Mouse (Mus musculus) G1E (cell line): ENCODE results near the gene Ryr1.

ENCODE experiments used
- CTCF ChIP-seq: IDR thresholded peaks from 2 replicates; pipeline ENCODE4 v1.5.1; 2012; ENCODE audit warnings: low read depth, low read length, inconsistent platforms, mixed read lengths
- GATA1 ChIP-seq: IDR thresholded peaks from 2 replicates; pipeline ENCODE4 v1.6.1; 2012; ENCODE audit warnings: borderline replicate concordance, low read length, inconsistent platforms, mixed read lengths
- TAL1 ChIP-seq: conservative IDR thresholded peaks from 2 replicates; pipeline ENCODE4 v1.6.1; 2012; ENCODE audit warnings: low read depth, low read length, inconsistent platforms, mixed read lengths

DNA sequence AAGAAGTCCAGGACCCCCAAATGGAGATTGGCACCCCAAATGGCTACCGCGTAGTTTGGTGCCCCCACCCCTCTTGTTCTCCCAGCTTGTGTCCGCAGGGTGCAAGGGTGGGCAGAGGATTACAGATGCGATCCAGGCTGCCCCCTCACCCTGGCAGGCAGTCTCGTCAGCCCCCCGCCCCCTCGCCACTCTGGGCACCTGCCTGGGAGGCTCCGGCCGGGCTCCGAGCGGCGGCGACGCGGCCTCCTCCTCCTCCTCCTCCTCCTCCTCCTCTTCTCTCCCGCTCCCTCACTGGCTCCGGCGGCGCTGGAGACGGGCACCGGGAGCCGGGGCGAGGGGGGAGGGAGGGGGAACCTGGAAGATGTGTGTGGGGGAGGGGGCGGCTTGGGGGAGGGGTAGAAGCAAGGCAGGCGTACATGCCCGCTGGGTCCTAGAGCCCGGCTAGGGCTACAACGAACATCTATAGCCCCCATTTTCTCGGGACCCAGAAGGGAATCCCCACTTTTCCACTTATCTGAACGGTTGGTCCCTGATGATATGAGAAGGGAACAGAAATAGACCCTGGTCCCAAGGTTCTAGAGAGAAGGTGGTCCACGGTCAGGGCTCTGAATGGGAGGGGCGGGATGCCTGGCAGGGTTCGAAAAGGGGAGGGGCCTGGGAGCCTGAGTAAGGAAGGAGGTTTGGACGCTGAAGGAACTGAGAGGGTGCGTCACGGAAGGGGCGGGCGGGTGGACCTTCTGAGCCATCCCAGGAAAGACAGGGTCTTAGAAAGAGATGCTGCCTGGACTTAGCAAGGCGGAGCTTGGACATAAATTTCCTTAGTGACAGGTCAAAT is 44.5 kb upstream of the Ryr1 start:
- no peak for TF ChIP-seq TAL1
- no peak for TF ChIP-seq CTCF
- no peak for TF ChIP-seq GATA1
